Mouse (Mus musculus) heart, postnatal 36 days (tissue): ENCODE measurements at regions not wholly inside any gene's neighbourhood (a gene's known extent, or its start where the extent isn't known, plus 50 kb on each side); places are given as distances from the start of the nearest gene placed in this dataset.

Source experiments
- DNase-seq, 2 experiments: peaks; one replicate each; pipeline ENCODE4 v3.0.0; 2021 to 2022
- intact Hi-C: fragments of 180-260 bp; cut with DNase I; formaldehyde crosslinking; loops from one replicate; pipeline ENCODE4 v1.15.1; 2025

GRCm38 (mm10) chr16:75325296-75325695 lies 260.6 kb downstream of the Lipi start:
- intact Hi-C loops = no loop called here
- DNase-seq = no peak

- no peak for DNase-seq
- intact Hi-C loops = no loop called here
Observed at GRCm38 (mm10) chr16:75304743-75305142, 281.1 kb downstream of the Lipi start.

- intact Hi-C loops = no loop called here
- no peak for DNase-seq
Observed at GRCm38 (mm10) chr16:75297416-75297815, 288.4 kb downstream of the Lipi start.

GRCm38 (mm10) chr16:75292736-75293428 lies 293.0 kb downstream of the Lipi start:
- intact Hi-C loops = no loop called here
- no peak for DNase-seq

GRCm38 (mm10) chr16:75291194-75291593 lies 294.7 kb downstream of the Lipi start:
- intact Hi-C loops = no loop called here
- no peak for DNase-seq

- intact Hi-C loops = no loop called here
- DNase-seq = no peak
Observed at GRCm38 (mm10) chr16:75287150-75287549, 298.7 kb downstream of the Lipi start.

- DNase-seq = no peak
- intact Hi-C loops = no loop called here
Observed at GRCm38 (mm10) chr16:75285811-75286210, 300.1 kb downstream of the Lipi start.

GRCm38 (mm10) chr16:75263903-75264302 lies 322.0 kb downstream of the Lipi start:
- intact Hi-C loops = no loop called here
- no peak for DNase-seq

- intact Hi-C loops = no loop called here
Observed at GRCm38 (mm10) chr16:75254981-75255380, 330.9 kb downstream of the Lipi start.

GRCm38 (mm10) chr16:75249170-75249569 lies 336.7 kb downstream of the Lipi start:
- DNase-seq = no peak
- intact Hi-C loops = no loop called here

More at GRCm38 (mm10) chr16:75254981-75255380, 330.9 kb downstream of the Lipi start:
- DNase-seq = no peak

- no peak for DNase-seq
- intact Hi-C loops = no loop called here
Observed at GRCm38 (mm10) chr16:75240383-75240782, 345.5 kb downstream of the Lipi start.

- intact Hi-C loops = no loop called here
- DNase-seq = no peak
Observed at GRCm38 (mm10) chr16:75232133-75232532, 353.7 kb downstream of the Lipi start.

GRCm38 (mm10) chr16:75193404-75193803 lies 392.5 kb downstream of the Lipi start:
- DNase-seq = no peak
- intact Hi-C loops = no loop called here

GRCm38 (mm10) chr16:75190316-75190715 lies 395.5 kb downstream of the Lipi start:
- intact Hi-C loops = no loop called here

GRCm38 (mm10) chr16:75166040-75166439 lies 419.8 kb downstream of the Lipi start:
- intact Hi-C loops = no loop called here
- no peak for DNase-seq

More at GRCm38 (mm10) chr16:75190316-75190715, 395.5 kb downstream of the Lipi start:
- DNase-seq = no peak

- no peak for DNase-seq
- intact Hi-C loops = no loop called here
Observed at GRCm38 (mm10) chr16:75164969-75165726, 420.7 kb downstream of the Lipi start.

GRCm38 (mm10) chr16:75159740-75160139 lies 426.1 kb downstream of the Lipi start:
- DNase-seq = no peak
- intact Hi-C loops = no loop called here

- DNase-seq = no peak
- intact Hi-C loops = no loop called here
Observed at GRCm38 (mm10) chr16:75155441-75156038, 430.3 kb downstream of the Lipi start.
